ENCODE assay signal across 19 mouse cellular contexts in genomic region chr2:158651159-158651908, GRCm38 (mm10). TPM values are rescaled to one million over a fixed set of nuclear protein-coding genes. Genes with fewer than 3 reads are reported as not detected.
"Had no signal": no experiment of that assay in that cellular context is flagged by ENCODE, and none has a peak within 500 bp of the region (broad histone marks: within the 10 kb centered on the region; RNA-seq: fewer than 3 reads in every experiment).

No protein-coding gene starts in this region.

- H3K9ac ChIP-seq: kidney, embryonic 15.5 days; liver, embryonic 14.5 days; neural tube, embryonic 12.5 days had no signal

- H3K27me3 ChIP-seq: kidney, embryonic 15.5 days; neural tube, embryonic 12.5 days had no signal

- H3K4me2 ChIP-seq: kidney, embryonic 15.5 days; neural tube, embryonic 12.5 days had no signal

- H3K36me3 ChIP-seq: kidney, embryonic 15.5 days; limb, embryonic 10.5 days; neural tube, embryonic 12.5 days had no signal

- H3K27ac ChIP-seq: kidney, embryonic 15.5 days; left cerebral cortex, adult 2 months; limb, embryonic 10.5 days; liver, embryonic 14.5 days; neural tube, embryonic 12.5 days had no signal

- H3K9me3 ChIP-seq: kidney, embryonic 15.5 days; limb, embryonic 10.5 days; neural tube, embryonic 12.5 days had no signal

- H3K4me1 ChIP-seq: kidney, embryonic 15.5 days; limb, embryonic 10.5 days; neural tube, embryonic 12.5 days had no signal

- DNase-seq: kidney, adult 2 months; kidney, postnatal 14 days; lung, adult 2 months; lung, postnatal 36 days; midbrain, embryonic 14.5 days; retina, postnatal 1 day; right cerebral cortex, postnatal 4 days; spleen, adult 18-20 months; thymus, postnatal 4 days had no signal

- H3K4me3 ChIP-seq: kidney, embryonic 15.5 days; left cerebral cortex, adult 2 months; limb, embryonic 10.5 days; myocyte; neural tube, embryonic 12.5 days had no signal

- ATAC-seq: intestine, embryonic 16.5 days; lung, postnatal 0 days had no signal

RNA-seq across cellular contexts. Expression of gene Slc32a1, which starts 40.8 kb away (rescaled TPM):
- total RNA-seq: megakaryocyte-erythroid progenitor cell, adult 5-6 weeks had no signal
- polyA plus RNA-seq: intestine, embryonic 16.5 days; kidney, adult 2 months; limb, embryonic 10.5 days; lung, adult 2 months; lung, postnatal 0 days; myocyte; stomach, embryonic 16.5 days had no signal
